Mouse (Mus musculus): Measurements from ENCODE around the gene Acad8.

Gene Acad8

DNA sequence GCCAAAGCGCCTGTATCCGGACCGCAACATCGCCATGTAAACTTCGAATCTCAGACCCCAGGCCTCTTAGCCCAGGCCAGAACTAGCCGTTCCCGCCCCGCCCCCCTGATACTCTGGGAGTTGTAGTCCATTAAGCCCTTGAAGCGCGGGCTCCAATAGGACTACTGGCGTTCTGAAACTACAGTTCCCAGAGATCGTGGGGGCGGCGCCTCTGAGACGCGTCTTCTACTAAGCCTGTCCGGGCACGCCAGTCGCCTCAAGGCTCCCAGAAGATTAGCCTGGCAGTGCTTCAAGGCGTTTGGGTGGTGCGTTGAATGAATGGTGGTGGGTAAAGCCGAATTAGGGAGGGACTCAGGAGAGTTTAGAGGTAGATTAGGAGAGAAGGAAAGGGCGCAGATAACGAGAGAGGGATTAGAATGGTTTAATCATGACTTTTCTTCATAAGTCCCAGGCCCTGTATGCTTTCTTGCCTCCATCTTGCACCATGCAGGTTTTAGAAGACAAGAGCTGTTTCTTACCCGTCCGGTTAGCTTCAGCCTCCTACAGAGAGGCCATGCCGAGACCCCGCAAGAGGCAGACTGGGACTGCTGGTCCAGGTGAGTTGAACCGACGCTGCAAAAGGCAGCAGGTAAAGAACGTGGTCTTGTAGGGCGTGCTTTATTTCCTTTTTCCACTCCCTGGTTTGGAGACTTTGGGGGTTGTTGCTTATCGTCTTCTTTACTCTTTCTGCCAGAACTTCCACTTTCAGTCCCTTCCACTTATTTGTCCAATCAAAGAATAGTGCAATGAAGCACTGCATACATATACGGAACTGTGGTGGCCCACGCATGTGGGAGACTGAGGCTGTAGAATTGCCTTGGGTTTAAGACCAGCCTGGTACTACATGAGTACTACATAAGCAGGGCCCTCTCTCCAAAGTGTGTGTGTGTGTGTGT is at the start of gene Acad8, which contains the start of gene Thyn1:
Acad8 (minus strand) TSS at position 106 of the 935 bp plus-strand sequence.
Thyn1 (plus strand) TSS at position 250 of the 935 bp plus-strand sequence.
- peak; percentile 86 for DNase-seq (ENCODE audit: low spot score)

- no peak for DNase-seq (ENCODE audit: low spot score)
Observed at GRCm38 (mm10) chr9:27043892-27044291, 44.5 kb upstream of the Acad8 start.

- DNase-seq (ENCODE audit: low spot score): no peak
Observed at GRCm38 (mm10) chr9:27030763-27031100, 31.4 kb upstream of the Acad8 start.

GRCm38 (mm10) chr9:27029828-27030762 is 30.7 kb upstream of the Acad8 start, which contains the start of the genes Vps26b and Ncapd3:
Gene Vps26b, minus strand, starts transcription at chr9:27030065.
Gene Ncapd3, plus strand, starts transcription at chr9:27030175.
- DNase-seq (ENCODE audit: low spot score): peak; percentile 93

DNA sequence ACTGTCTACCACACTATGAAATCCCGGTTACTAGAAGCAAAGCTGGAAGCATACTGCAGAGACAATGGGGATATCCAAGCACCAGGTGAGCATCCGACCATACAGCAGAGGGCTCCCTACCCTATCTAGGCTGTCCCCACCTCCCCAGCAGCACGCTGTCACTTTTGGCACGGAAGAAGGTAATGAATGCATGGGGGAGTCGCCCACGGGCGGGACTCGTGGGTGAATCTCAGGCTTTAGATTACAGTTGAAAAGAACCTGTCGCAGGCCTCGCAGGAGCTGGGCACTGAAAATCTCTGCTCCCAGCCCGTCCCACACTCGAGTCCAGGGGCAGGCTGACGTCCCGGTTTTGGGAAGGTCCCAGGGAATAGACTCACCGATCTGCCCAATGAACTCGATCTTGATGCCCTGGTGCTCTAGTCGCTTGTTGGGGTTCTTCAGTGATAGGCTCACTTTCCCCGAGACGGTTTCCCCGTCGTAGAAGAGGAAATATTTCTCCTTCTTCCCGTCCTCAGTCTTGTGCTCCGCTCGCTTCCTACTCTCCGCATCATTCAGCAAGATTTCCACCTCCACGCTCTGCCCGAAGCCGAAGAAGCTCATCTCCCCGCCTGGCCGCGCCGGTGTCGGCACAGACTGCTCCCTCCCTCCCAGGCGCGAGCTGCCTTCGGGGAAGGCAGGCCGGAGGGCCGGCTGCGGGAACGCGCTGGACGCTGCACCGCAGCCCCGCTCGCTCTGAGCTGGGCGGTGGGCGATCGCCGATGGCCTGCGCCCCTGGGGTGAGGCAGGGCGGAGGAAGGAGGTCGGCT is 29.9 kb upstream of the Acad8 start:
- peak; percentile 23 for DNase-seq (ENCODE audit: low spot score)

DNA sequence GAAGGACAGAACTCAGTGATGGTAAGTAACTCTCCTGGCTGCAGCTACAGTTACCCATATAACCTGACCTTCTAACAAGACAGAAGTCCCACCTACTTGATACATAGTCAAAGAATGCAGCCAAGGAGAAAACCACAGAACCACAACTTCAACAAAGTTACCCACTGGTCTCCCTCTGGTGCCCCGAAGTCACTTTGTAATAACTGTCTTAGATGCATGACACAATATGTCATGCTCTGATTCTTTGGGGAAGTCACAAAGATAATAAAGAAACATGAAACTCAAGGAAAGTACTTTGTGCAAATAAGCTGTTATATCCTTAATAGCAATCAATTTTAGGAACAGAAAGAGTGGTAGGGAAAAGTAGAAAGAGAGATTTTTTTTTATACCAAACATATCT is 27.3 kb upstream of the Acad8 start:
- no peak for DNase-seq (ENCODE audit: low spot score)

- no peak for DNase-seq (ENCODE audit: low spot score)
Observed at GRCm38 (mm10) chr9:27023681-27024080, 24.3 kb upstream of the Acad8 start.

DNA sequence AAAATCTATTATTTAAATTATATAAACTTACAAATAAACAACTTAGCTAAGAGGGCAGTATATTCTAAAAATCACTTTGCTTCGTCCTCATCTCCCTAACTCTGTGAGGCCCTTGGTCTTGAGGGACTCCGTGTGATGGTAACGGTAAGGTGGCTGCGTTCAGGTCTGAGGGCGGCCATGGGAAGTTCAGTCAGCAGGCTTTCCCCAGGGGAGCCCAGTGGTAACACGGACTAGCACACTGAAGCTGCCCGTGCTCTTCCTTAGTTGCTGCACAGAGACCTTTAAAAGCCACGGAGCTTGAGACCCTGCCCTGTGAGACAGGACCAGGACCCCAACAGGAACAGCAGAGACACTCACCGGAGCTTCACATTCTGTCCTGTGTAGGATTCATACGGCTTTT is 19.6 kb upstream of the Acad8 start:
- DNase-seq (ENCODE audit: low spot score): no peak

DNA sequence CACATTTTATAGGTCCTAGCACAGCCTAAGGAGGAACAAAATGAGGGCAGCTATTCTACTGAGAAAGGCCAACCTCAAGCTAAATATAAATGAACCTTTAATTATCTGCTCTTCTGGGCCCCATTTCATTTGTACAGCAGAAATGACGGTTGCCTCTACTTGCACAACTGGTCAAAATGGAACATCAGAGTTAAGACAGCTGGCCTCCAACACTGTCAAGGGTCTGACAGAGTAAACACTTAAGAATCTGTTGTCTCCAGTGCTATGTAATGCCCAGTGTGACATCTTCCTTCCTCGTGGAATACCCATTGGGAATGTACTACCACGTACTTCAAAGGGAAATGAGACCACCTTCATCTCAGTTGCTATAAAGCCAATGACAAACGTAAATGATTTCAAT is 12.2 kb upstream of the Acad8 start:
- no peak for DNase-seq (ENCODE audit: low spot score)

GRCm38 (mm10) chr9:27009231-27009630 is 9.9 kb upstream of the Acad8 start:
- no peak for DNase-seq (ENCODE audit: low spot score)

DNA sequence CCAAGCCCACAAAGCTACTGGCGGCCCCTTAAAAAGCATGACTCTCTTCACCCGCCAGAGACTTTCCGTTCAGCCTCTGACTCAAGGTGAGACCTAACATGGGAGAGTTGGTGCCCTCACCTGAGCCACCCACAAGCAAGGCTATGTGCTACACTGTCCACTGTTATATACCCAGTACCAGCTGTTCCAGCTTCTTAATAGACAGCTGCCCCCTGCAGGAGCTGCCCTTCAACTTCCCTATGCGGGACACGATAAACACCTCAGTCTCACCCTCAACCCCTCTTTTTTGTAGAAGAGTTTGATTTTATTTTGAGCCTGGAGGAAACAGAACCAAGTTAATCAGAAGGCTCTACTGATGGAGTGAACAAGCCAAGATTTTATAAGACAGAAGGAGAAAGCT is 7.5 kb upstream of the Acad8 start:
- no peak for DNase-seq (ENCODE audit: low spot score)

DNA sequence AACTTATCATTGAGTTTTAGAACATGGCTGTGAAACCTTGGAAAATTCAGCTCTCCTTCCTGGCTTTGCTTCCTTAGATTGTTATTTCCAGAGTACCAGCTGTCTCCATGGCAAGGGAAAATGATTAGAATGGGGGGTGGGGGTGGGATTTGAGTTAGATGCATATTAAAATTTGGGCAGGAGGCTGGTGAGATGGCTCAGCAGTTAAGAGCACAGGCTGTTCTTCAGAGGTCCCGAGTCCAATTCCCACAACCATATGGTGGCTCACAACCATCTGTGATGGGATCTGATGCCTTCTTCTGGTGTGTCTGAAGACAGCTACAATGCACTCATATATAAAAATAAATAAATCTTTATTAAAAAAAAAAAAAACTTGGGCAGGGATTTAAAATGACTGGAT is 6.6 kb upstream of the Acad8 start:
- no peak for DNase-seq (ENCODE audit: low spot score)

DNA sequence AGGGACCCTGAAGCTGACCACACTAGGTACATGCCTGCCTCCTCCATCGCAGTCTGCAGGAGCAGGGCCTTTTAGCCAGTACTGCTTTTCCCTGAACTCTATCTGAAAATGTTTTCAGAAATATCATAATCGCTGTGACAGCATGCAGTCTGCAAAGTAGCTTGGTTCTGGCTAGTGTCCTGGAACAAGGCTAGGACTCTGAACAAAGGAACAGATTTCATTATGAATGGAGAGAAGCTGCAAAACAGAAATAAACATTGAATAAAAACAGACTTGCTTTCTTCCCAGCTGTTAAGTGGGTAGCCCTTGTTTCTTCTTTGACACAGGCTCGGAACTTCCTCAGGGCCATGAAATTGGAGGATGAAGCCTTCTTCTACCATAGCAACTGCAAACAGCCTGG is 5.9 kb upstream of the Acad8 start:
- DNase-seq (ENCODE audit: low spot score): no peak

- no peak for DNase-seq (ENCODE audit: low spot score)
Observed at GRCm38 (mm10) chr9:26998669-26999460, 501 bp downstream of the Acad8 start.

DNA sequence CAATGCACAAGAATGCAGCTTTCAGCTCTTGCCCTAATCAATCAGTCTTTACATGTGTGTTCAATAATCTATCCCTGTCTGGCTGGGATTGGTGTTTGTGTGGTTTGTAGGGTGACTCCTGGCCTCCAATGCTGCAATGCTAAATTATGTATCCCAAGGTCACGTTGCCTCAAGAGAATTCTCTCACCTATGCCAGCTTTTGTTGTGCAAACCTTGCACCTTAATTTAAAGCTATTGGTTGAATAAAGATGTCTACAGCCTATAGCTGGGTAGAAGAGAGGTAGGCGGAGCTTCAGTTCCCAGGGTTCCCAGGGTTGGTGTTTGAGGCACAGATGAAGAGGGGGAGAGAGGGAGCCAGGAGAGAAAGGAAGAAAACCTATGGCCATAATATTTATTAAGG is 1.9 kb downstream of the Acad8 start:
- no peak for DNase-seq (ENCODE audit: low spot score)

GRCm38 (mm10) chr9:26997062-26997461 is 2.3 kb downstream of the Acad8 start:
- DNase-seq (ENCODE audit: low spot score): no peak

DNA sequence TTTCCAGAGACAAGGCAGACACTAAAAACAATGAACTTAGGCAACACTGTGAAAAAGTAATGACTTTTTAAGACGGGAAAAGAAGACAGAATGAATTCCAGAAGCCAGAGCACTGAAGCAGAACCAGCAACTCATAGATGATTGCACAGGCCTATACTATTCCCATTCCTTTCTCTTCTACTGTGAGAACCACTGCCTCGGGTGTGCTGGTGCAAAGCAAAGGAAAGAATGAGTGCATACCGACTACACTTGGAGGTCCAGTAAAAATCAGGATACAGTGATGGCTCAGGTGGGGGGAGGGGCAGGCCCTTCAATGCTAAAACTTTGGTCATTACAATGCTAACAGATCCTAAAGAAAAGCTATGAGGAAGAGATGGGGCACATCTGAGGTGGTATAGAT is 5.5 kb downstream of the Acad8 start:
- no peak for DNase-seq (ENCODE audit: low spot score)

- no peak for DNase-seq (ENCODE audit: low spot score)
Observed at GRCm38 (mm10) chr9:26993118-26993517, 6.2 kb downstream of the Acad8 start.

GRCm38 (mm10) chr9:26990181-26990580 is 9.2 kb downstream of the Acad8 start:
- DNase-seq (ENCODE audit: low spot score): no peak

GRCm38 (mm10) chr9:26985668-26986277 is 13.6 kb downstream of the Acad8 start:
- no peak for DNase-seq (ENCODE audit: low spot score)
